Mouse (Mus musculus): ENCODE results near the gene Tmem135. TPM values are rescaled to one million over a fixed set of nuclear protein-coding genes. Genes with fewer than 3 reads are reported as not detected.

The Tmem135 gene
- polyA plus RNA-seq, 1 experiment from 2014 or later: 57.9 TPM

DNA sequence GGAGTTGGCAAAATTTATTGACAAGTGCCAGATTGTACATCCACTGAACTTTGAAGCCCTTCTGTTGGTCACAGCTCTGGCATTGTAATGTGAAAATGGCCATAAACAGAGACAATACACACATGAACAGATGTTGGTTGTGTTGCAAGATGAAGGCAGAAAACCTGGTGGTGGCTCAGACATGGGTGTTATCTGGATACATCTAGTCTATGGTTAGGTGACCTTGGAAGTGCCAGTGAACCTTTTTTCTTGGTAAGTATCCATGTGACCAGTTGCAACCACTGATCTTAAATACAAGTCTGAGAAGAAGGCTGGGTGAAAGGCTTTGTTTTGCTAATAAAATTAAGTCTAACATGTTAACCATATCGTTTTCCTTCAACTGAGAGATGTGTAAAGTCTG is 33.9 kb downstream of the Tmem135 start:
- no peak overlapping the region for H3K27ac ChIP-seq (ENCODE audit: low read depth, low read length)
- no peak overlapping the region for H3K9ac ChIP-seq (ENCODE audit: low read depth, low read length)
- H3K36me3 ChIP-seq (ENCODE audit: control insufficient read depth, insufficient read depth): no peaks in the 10 kb centered on the region
- ATAC-seq: no peak
- no peaks in the 10 kb centered on the region for H3K27me3 ChIP-seq (replicated peaks; ENCODE audit: control insufficient read depth, insufficient read depth, low read length)
- TF ChIP-seq CTCF (IDR thresholded peaks at IDR 0.05; ENCODE audit: low read depth): no peak
- H3K4me3 ChIP-seq (ENCODE audit: low read depth, low read length): no peak overlapping the region
- H3K9me3 ChIP-seq (ENCODE audit: control insufficient read depth): no peaks in the 10 kb centered on the region
- WGBS: 79% methylated on average over 1 of the region's 1 CpGs
- no peak overlapping the region for H3K4me2 ChIP-seq (replicated peaks; ENCODE audit: low read depth)
- peaks cover 1% of the 10 kb centered on the region; the same call in 1 of the 2 replicates for H3K4me1 ChIP-seq (replicated peaks; ENCODE audit: control insufficient read depth, insufficient read depth, low read length)

DNA sequence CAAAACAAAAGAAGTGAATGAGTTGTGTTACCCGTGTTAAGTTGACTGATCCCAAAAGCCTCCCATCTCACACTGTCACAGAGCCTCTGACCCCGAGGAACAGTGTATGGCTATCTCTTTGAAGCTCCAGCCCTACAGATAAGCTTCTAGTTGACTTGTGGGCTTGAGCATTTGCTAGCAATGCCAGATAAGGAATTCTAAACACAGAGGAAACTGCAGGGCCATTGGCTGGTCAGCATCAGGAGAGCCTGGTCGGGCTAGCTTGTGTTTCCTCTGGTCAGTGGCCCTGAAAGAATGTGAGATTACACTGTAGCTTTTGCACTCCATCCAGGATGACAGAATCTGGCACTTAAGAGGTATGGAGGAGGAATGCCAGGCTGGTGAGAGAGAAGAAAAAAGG is 36.4 kb downstream of the Tmem135 start:
- peaks cover 3% of the 10 kb centered on the region; the same call in 1 of the 2 replicates for H3K4me1 ChIP-seq (replicated peaks; ENCODE audit: control insufficient read depth, insufficient read depth, low read length)
- ATAC-seq: no peak

DNA sequence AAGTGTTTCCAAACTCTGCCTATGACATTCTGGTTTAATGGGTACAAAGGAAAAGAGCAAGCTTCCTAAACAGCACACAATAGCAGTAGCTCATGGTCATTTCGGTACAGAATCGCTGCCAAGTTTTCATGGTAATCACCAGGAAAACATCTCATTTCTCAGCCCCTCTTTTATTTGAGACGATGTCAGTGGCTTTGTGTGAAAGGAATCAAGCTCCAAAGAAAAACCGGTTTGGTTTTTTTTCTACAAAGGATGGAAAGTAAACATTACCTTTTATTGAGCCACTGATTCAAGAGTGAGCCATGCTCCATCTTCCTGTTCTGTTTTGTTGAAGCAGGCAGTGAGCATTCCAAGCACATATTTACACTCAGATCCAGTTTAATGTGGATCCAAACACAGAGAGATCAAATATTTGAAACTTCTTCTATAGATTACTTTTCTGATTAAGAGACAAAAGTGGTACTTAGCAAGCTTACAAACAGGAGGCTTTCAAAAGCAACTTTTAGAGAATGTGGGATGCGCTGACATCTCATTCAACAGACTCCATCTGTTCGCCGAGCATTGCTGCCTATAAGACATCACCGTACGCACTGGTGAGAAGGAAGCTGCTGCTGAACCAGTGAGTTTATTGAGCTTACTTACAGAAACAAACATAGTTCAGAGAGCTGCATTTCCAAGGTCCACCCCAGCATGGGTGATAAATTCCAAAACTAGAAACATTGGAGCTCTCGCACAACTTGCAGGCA is 38.7 kb downstream of the Tmem135 start:
- Histone ChIP-seq H3K27ac (ENCODE audit: low read depth, low read length) (no peak overlapping the region), H3K9me3 (ENCODE audit: control insufficient read depth) (no peaks in the 10 kb centered on the region), H3K4me3 (ENCODE audit: low read depth, low read length) (no peak overlapping the region), H3K27me3 (replicated peaks; ENCODE audit: control insufficient read depth, insufficient read depth, low read length) (no peaks in the 10 kb centered on the region), H3K9ac (ENCODE audit: low read depth, low read length) (no peak overlapping the region), H3K4me2 (replicated peaks; ENCODE audit: low read depth) (no peak overlapping the region), H3K4me1 (replicated peaks; ENCODE audit: control insufficient read depth, insufficient read depth, low read length) (0 out of 2 replicates have a peak, but pooled peaks cover 3% of the 10 kb centered on the region), H3K36me3 (ENCODE audit: control insufficient read depth, insufficient read depth) (no peaks in the 10 kb centered on the region)
- no peak for ATAC-seq
- no peak for TF ChIP-seq CTCF (IDR thresholded peaks at IDR 0.05; ENCODE audit: low read depth)
- WGBS: 41% methylated on average over 10 of the region's 10 CpGs

More for the DNA sequence above, 36.4 kb downstream of the Tmem135 start:
- TF ChIP-seq CTCF (IDR thresholded peaks at IDR 0.05; ENCODE audit: low read depth): no peak
- WGBS: 30% methylated on average over 3 of the region's 3 CpGs
- Histone ChIP-seq H3K9ac (ENCODE audit: low read depth, low read length) (no peak overlapping the region), H3K4me3 (ENCODE audit: low read depth, low read length) (no peak overlapping the region), H3K27me3 (replicated peaks; ENCODE audit: control insufficient read depth, insufficient read depth, low read length) (no peaks in the 10 kb centered on the region), H3K4me2 (replicated peaks; ENCODE audit: low read depth) (no peak overlapping the region), H3K9me3 (ENCODE audit: control insufficient read depth) (no peaks in the 10 kb centered on the region), H3K36me3 (ENCODE audit: control insufficient read depth, insufficient read depth) (no peaks in the 10 kb centered on the region), H3K27ac (ENCODE audit: low read depth, low read length) (no peak overlapping the region)

DNA sequence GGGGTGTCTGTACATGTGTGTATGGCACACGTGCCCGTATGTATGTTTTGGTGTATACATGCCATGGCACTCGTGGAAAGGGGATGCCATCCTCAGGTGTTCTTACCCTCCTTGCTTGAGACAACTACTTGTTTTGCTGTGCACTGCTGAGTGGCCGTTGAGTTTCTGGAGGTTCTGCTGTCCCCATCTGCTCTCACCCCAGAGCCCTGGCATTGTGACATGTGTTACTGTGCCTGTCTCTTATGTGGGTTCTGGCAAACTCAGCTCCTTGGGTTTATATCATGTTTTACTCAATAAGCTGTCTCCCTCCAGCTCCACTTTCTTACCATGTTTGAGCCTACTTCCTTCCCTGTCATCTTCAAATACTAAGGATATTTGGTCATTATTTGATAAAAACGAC is 40.0 kb downstream of the Tmem135 start:
- WGBS: 85% methylated on average over 5 of the region's 5 CpGs
- ATAC-seq: no peak

DNA sequence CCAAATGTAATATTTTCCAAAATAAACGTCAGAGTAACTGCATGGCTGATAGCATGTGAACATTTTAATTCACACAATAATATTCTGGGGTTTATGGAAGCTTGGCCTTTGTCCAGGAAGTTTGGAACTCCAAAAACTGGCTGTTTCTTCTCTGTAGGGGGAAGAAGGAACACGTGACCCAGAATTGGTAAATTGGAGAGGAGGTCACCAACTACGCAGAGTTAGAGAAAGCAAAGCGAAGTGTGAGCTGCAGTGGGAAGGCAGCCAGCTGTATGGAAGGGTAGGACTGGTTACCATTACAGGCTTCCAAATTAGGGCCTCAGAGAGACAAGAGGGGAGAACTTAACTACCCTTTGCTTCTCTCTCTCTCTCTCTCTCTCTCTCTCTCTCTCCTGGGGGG is 47.7 kb downstream of the Tmem135 start:
- no peak overlapping the region for H3K4me2 ChIP-seq (replicated peaks; ENCODE audit: low read depth)
- H3K9me3 ChIP-seq (ENCODE audit: control insufficient read depth): no peaks in the 10 kb centered on the region
- WGBS: 60% methylated on average over 4 of the region's 4 CpGs
- no peaks in the 10 kb centered on the region for H3K4me1 ChIP-seq (replicated peaks; ENCODE audit: control insufficient read depth, insufficient read depth, low read length)
- no peak overlapping the region for H3K9ac ChIP-seq (ENCODE audit: low read depth, low read length)
- no peak overlapping the region for H3K27ac ChIP-seq (ENCODE audit: low read depth, low read length)
- no peaks in the 10 kb centered on the region for H3K27me3 ChIP-seq (replicated peaks; ENCODE audit: control insufficient read depth, insufficient read depth, low read length)
- ATAC-seq: no peak
- no peak overlapping the region for H3K4me3 ChIP-seq (ENCODE audit: low read depth, low read length)
- H3K36me3 ChIP-seq (ENCODE audit: control insufficient read depth, insufficient read depth): no peaks in the 10 kb centered on the region
- TF ChIP-seq CTCF (IDR thresholded peaks at IDR 0.05; ENCODE audit: low read depth): no peak

More for the DNA sequence above, 40.0 kb downstream of the Tmem135 start:
- Histone ChIP-seq H3K4me1 (replicated peaks; ENCODE audit: control insufficient read depth, insufficient read depth, low read length) (0 out of 2 replicates have a peak, but pooled peaks cover 3% of the 10 kb centered on the region), H3K4me2 (replicated peaks; ENCODE audit: low read depth) (no peak overlapping the region), H3K9me3 (ENCODE audit: control insufficient read depth) (no peaks in the 10 kb centered on the region), H3K36me3 (ENCODE audit: control insufficient read depth, insufficient read depth) (no peaks in the 10 kb centered on the region), H3K4me3 (ENCODE audit: low read depth, low read length) (no peak overlapping the region), H3K27me3 (replicated peaks; ENCODE audit: control insufficient read depth, insufficient read depth, low read length) (no peaks in the 10 kb centered on the region), H3K27ac (ENCODE audit: low read depth, low read length) (no peak overlapping the region), H3K9ac (ENCODE audit: low read depth, low read length) (no peak overlapping the region)
- no peak for TF ChIP-seq CTCF (IDR thresholded peaks at IDR 0.05; ENCODE audit: low read depth)

DNA sequence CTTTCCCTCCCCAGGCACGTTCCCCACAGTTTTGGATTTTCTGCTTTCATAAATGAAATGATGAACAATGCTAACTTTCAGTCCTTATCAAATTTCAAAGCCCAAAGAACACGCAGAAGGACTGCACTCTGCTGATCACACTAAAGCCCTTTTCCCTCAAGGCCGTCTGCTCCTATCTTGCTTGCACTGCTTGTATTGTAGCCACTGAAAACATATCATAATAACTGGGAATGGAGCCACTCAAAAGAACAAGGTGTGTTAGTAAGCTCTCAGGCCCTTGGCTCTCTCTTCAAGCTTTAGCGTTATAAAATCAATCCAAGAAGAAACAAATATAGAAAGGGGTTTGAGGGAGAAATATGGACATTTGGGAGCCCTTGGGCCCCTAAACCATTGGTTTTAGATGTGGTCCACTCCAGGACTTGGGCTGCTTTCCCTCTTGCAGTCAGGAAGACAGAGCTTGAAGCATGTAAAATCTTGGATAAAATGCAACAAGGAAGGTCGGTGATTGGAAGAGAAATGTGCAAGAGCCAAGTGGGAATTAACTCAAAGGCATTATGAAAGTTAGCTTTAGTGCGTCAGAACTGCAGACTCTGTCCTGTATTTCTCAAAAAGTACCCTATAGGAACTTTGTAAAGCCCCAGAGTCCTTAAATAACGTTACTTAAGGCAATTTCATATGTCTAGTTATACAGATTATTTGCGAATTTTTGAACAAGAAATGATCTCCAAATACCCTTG is 48.3 kb downstream of the Tmem135 start:
- no peaks in the 10 kb centered on the region for H3K27me3 ChIP-seq (replicated peaks; ENCODE audit: control insufficient read depth, insufficient read depth, low read length)
- no peak overlapping the region for H3K4me3 ChIP-seq (ENCODE audit: low read depth, low read length)
- no peak for TF ChIP-seq CTCF (IDR thresholded peaks at IDR 0.05; ENCODE audit: low read depth)
- no peak overlapping the region for H3K27ac ChIP-seq (ENCODE audit: low read depth, low read length)
- H3K4me2 ChIP-seq (replicated peaks; ENCODE audit: low read depth): no peak overlapping the region
- no peaks in the 10 kb centered on the region for H3K4me1 ChIP-seq (replicated peaks; ENCODE audit: control insufficient read depth, insufficient read depth, low read length)
- no peaks in the 10 kb centered on the region for H3K36me3 ChIP-seq (ENCODE audit: control insufficient read depth, insufficient read depth)
- no peak for ATAC-seq
- 64% methylated on average over 8 of the region's 8 CpGs for WGBS
- no peaks in the 10 kb centered on the region for H3K9me3 ChIP-seq (ENCODE audit: control insufficient read depth)
- no peak overlapping the region for H3K9ac ChIP-seq (ENCODE audit: low read depth, low read length)

Measured in intestine, postnatal 0 days (tissue).